ENCODE assay signal across 8 mouse cellular contexts in the genomic region with DNA sequence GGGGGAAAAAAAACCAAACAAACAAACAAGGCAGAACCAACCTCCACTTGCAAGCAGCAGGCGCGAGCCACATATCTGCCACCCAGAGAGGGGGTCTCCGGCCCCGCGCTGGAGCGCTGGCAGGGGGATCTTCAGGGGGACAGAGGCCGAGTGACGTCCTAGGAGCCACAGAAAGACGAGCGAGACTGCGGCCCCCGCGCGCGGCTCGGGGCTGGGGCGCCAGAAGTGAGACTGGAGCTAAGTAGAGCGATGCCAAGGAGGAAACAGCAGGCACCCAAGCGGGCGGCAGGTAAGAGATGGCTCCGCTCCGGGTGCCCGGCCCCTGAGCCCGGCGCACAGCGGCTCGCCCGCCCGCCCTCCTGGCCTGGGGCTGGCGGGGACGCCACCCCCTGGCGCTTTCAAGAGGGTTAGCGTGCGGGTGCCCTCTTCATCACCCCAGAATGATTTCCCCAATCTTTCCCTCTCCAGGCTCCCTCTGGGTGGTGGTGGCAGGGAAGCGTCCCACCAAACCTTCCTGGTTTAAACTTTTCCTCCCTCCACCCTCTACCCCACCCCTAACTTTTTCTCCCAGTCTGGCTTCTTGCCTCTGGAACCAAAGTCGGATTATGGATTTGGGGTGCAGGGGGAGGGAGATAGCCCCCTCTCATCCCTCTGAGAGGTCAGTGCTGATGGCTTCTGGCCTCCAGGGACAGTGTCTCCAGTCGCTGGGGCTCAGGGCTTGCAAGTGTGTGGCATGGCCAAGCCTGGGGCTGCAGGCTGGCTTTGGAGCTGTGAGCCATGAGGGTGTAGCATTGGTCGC. TPM values are rescaled to one million over a fixed set of nuclear protein-coding genes. Genes with fewer than 3 reads are reported as not detected.
A peak's percentile ranks its signal among the peaks of the same experiment; 100 is the strongest.
DNase-seq lines count a peak whose midpoint lies in the region; ATAC-seq and TF ChIP-seq lines count a peak whose summit lies in the region.

No protein-coding gene starts in this region.

- TF ChIP-seq EP300 in ES-Bruce4 (IDR thresholded peaks at IDR 0.05; ENCODE audit: insufficient read depth, low read depth, low read length) = no peak

- ATAC-seq in embryonic facial prominence, embryonic 15.5 days (ENCODE audit: insufficient number of reproducible peaks, low FRiP score, low TSS enrichment, low read depth) = peak; percentile 40
- ATAC-seq in heart, embryonic 16.5 days (replicated peaks; ENCODE audit: extremely low read depth, insufficient read depth, low FRiP score) = 0 out of 2 replicates have a peak, but pooled peaks have one; percentile 31
- ATAC-seq in midbrain, embryonic 13.5 days = peak; percentile 38
- no peak for ATAC-seq in activated CD4-positive, CD25-positive, alpha-beta regulatory T cell, adult 4 months

- H3K4me3 ChIP-seq in ES-Bruce4 (ENCODE audit: low read depth, low read length) = peak overlapping the region; percentile 52
- H3K4me3 ChIP-seq in embryonic facial prominence, embryonic 15.5 days (replicated peaks) = peak overlapping the region; percentile 66
- H3K4me3 ChIP-seq in heart, embryonic 16.5 days (ENCODE audit: low read length) = peak overlapping the region; percentile 88
- peak overlapping the region; percentile 74 for H3K4me3 ChIP-seq in midbrain, embryonic 13.5 days (replicated peaks)

- H3K27ac ChIP-seq in ES-Bruce4 (ENCODE audit: insufficient read depth, low read length) = no peak overlapping the region
- H3K27ac ChIP-seq in embryonic facial prominence, embryonic 15.5 days (replicated peaks) = peak overlapping the region; percentile 87
- peak overlapping the region; percentile 82 for H3K27ac ChIP-seq in heart, embryonic 16.5 days (ENCODE audit: low read length)
- peak overlapping the region; percentile 64 for H3K27ac ChIP-seq in midbrain, embryonic 13.5 days

- H3K9ac ChIP-seq in ES-Bruce4 (ENCODE audit: low read depth, poor library complexity, severe bottlenecking) = peak overlapping the region; percentile 66
- H3K9ac ChIP-seq in embryonic facial prominence, embryonic 15.5 days = peak overlapping the region; percentile 75
- peak overlapping the region; percentile 87 for H3K9ac ChIP-seq in heart, embryonic 16.5 days (ENCODE audit: low read length)
- peak overlapping the region; percentile 85 for H3K9ac ChIP-seq in midbrain, embryonic 13.5 days (replicated peaks)

- H3K9me3 ChIP-seq in ES-Bruce4 (replicated peaks; ENCODE audit: control insufficient read depth, insufficient read depth, low read length, poor library complexity, severe bottlenecking) = no peaks in the 10 kb centered on the region
- H3K9me3 ChIP-seq in embryonic facial prominence, embryonic 15.5 days (replicated peaks) = no peaks in the 10 kb centered on the region
- H3K9me3 ChIP-seq in heart, embryonic 16.5 days (replicated peaks; ENCODE audit: control insufficient read depth, low read length) = no peaks in the 10 kb centered on the region
- H3K9me3 ChIP-seq in midbrain, embryonic 13.5 days = no peaks in the 10 kb centered on the region

- 0 out of 2 replicates have a peak, but pooled peaks cover 9% of the 10 kb centered on the region for H3K27me3 ChIP-seq in ES-Bruce4 (ENCODE audit: control insufficient read depth, insufficient read depth, low read length, poor library complexity, severe bottlenecking)
- H3K27me3 ChIP-seq in embryonic facial prominence, embryonic 15.5 days = no peaks in the 10 kb centered on the region
- no peaks in the 10 kb centered on the region for H3K27me3 ChIP-seq in heart, embryonic 16.5 days (ENCODE audit: control insufficient read depth, insufficient read depth, low read length)
- no peaks in the 10 kb centered on the region for H3K27me3 ChIP-seq in midbrain, embryonic 13.5 days

- TF ChIP-seq POLR2A in ES-Bruce4 (IDR thresholded peaks at IDR 0.05; ENCODE audit: insufficient read depth, low read length) = no peak

- no peak for TF ChIP-seq CTCF in ES-Bruce4 (IDR thresholded peaks at IDR 0.05; ENCODE audit: low read depth, low read length)

- peak overlapping the region; percentile 90 for H3K4me2 ChIP-seq in embryonic facial prominence, embryonic 15.5 days (replicated peaks)
- H3K4me2 ChIP-seq in heart, embryonic 16.5 days (ENCODE audit: low read depth, low read length) = peak overlapping the region; percentile 98
- H3K4me2 ChIP-seq in midbrain, embryonic 13.5 days (replicated peaks) = peak overlapping the region; percentile 96

- no peaks in the 10 kb centered on the region for H3K36me3 ChIP-seq in ES-Bruce4 (ENCODE audit: control insufficient read depth, insufficient read depth, low read length, poor library complexity, severe bottlenecking)
- no peaks in the 10 kb centered on the region for H3K36me3 ChIP-seq in embryonic facial prominence, embryonic 15.5 days
- no peaks in the 10 kb centered on the region for H3K36me3 ChIP-seq in heart, embryonic 16.5 days (ENCODE audit: control insufficient read depth, insufficient read depth)
- no peaks in the 10 kb centered on the region for H3K36me3 ChIP-seq in midbrain, embryonic 13.5 days

- H3K4me1 ChIP-seq in ES-Bruce4 (ENCODE audit: control insufficient read depth, insufficient read depth, low read length) = no peaks in the 10 kb centered on the region
- peaks cover 17% of the 10 kb centered on the region for H3K4me1 ChIP-seq in embryonic facial prominence, embryonic 15.5 days
- peaks cover 8% of the 10 kb centered on the region; the same call in 1 of the 2 replicates for H3K4me1 ChIP-seq in heart, embryonic 16.5 days (ENCODE audit: control insufficient read depth, insufficient read depth, low read length)
- peaks cover 29% of the 10 kb centered on the region for H3K4me1 ChIP-seq in midbrain, embryonic 13.5 days (replicated peaks)

- peak; percentile 41 for DNase-seq in CD4-positive, CD25-positive, alpha-beta regulatory T cell, adult 2 months (ENCODE audit: low read depth, low spot score)
- peak; percentile 35 to 48 for DNase-seq in kidney, postnatal 25 days
- DNase-seq in thymus, postnatal 14 days = peak; percentile 46

- under 1% methylated on average over 38 of the region's 38 CpGs for WGBS in embryonic facial prominence, embryonic 15.5 days
- WGBS in heart, embryonic 16.5 days = under 1% methylated on average over 38 of the region's 38 CpGs
- under 1% methylated on average over 38 of the region's 38 CpGs for WGBS in midbrain, embryonic 13.5 days

RNA-seq across cellular contexts. Expression of gene Tshz2, which starts 0.9 kb away (rescaled TPM):
- polyA plus RNA-seq in ES-Bruce4 (2011; ENCODE audit: insufficient read depth, insufficient read length, low read depth, missing spikeins) = 0.14 and 0.24 TPM in 2 replicates
- 10.1 and 10.5 TPM in 2 replicates for polyA plus RNA-seq in embryonic facial prominence, embryonic 15.5 days (2015; fragmentation: Nextera tagmentation; extraction: Ambion mirVana)
- 3.2 and 3.6 TPM in 2 replicates for polyA plus RNA-seq in heart, embryonic 16.5 days (2015; fragmentation: Nextera tagmentation; extraction: Ambion mirVana)
- polyA plus RNA-seq in midbrain, embryonic 13.5 days (2015; fragmentation: Nextera tagmentation; extraction: Ambion mirVana) = 13.1 and 13.5 TPM in 2 replicates
- polyA plus RNA-seq in activated CD4-positive, CD25-positive, alpha-beta regulatory T cell, adult 4 months (2017; shearing (Covaris generic)) = under 1 TPM; 0.28 to 0.37 TPM

RNA-seq across cellular contexts. Expression of gene Gm11011, which starts 46.1 kb away (rescaled TPM):
- not detected in 2 replicates for polyA plus RNA-seq in ES-Bruce4 (2011; ENCODE audit: insufficient read depth, insufficient read length, low read depth, missing spikeins)
- polyA plus RNA-seq in embryonic facial prominence, embryonic 15.5 days (2015; fragmentation: Nextera tagmentation; extraction: Ambion mirVana) = not detected in 2 replicates
- not detected in 2 replicates for polyA plus RNA-seq in heart, embryonic 16.5 days (2015; fragmentation: Nextera tagmentation; extraction: Ambion mirVana)
- not detected in 2 replicates for polyA plus RNA-seq in midbrain, embryonic 13.5 days (2015; fragmentation: Nextera tagmentation; extraction: Ambion mirVana)
- polyA plus RNA-seq in activated CD4-positive, CD25-positive, alpha-beta regulatory T cell, adult 4 months (2017; shearing (Covaris generic)) = not detected
